Mouse (Mus musculus): ENCODE results near the gene Gm27021. TPM values are rescaled to one million over a fixed set of nuclear protein-coding genes. Genes with fewer than 3 reads are reported as not detected.
A peak's percentile ranks its signal among the peaks of the same experiment; 100 is the strongest.

The Gm27021 gene
- polyA plus RNA-seq, 1 experiment from 2014 or later, result 1.4 TPM

GRCm38 (mm10) chr8:120697979-120698272 is 30.0 kb upstream of the Gm27021 start:
- no peak overlapping the region for H3K9ac ChIP-seq (replicated peaks)
- H3K4me3 ChIP-seq (ENCODE audit: low read depth, low read length), result no peak overlapping the region
- no peak overlapping the region for H3K4me2 ChIP-seq (ENCODE audit: low read depth, low read length)
- DNase-seq (peak; percentile 50), ATAC-seq (no peak)
- H3K36me3 ChIP-seq (replicated peaks; ENCODE audit: insufficient read depth, low read length), result no peaks in the 10 kb centered on the region
- peaks cover 16% of the 10 kb centered on the region for H3K4me1 ChIP-seq (ENCODE audit: insufficient read depth)
- H3K9me3 ChIP-seq (ENCODE audit: low read length), result no peaks in the 10 kb centered on the region
- H3K27me3 ChIP-seq (ENCODE audit: insufficient read depth, low read length), result no peaks in the 10 kb centered on the region
- H3K27ac ChIP-seq (ENCODE audit: low read depth), result no peak overlapping the region
- TF ChIP-seq CTCF (IDR thresholded peaks at IDR 0.05; ENCODE audit: low read depth) (peak; percentile 76), EP300 (IDR thresholded peaks at IDR 0.05; ENCODE audit: low read depth) (no peak)

- H3K4me3 ChIP-seq (ENCODE audit: low read depth, low read length), result no peak overlapping the region
- TF ChIP-seq EP300 (IDR thresholded peaks at IDR 0.05; ENCODE audit: low read depth), result no peak
- TF ChIP-seq CTCF (IDR thresholded peaks at IDR 0.05; ENCODE audit: low read depth), result no peak
- H3K36me3 ChIP-seq (replicated peaks; ENCODE audit: insufficient read depth, low read length), result no peaks in the 10 kb centered on the region
- 0 out of 2 replicates have a peak overlapping the region, but pooled peaks have one; percentile 5 for H3K27ac ChIP-seq (ENCODE audit: low read depth)
- peaks cover 16% of the 10 kb centered on the region for H3K4me1 ChIP-seq (ENCODE audit: insufficient read depth)
- H3K4me2 ChIP-seq (ENCODE audit: low read depth, low read length), result no peak overlapping the region
- no peaks in the 10 kb centered on the region for H3K9me3 ChIP-seq (ENCODE audit: low read length)
- ATAC-seq, result no peak
- peak; percentile 55 for DNase-seq
- no peaks in the 10 kb centered on the region for H3K27me3 ChIP-seq (ENCODE audit: insufficient read depth, low read length)
- 35% methylated on average over 17 of the region's 17 CpGs for WGBS (ENCODE audit: insufficient replicate concordance)
- no peak overlapping the region for H3K9ac ChIP-seq (replicated peaks)
Observed at GRCm38 (mm10) chr8:120697154-120697978, 29.5 kb upstream of the Gm27021 start.

- Histone ChIP-seq H3K27ac (ENCODE audit: low read depth) (0 out of 2 replicates have a peak overlapping the region, but pooled peaks have one; percentile 5), H3K9ac (replicated peaks) (no peak overlapping the region), H3K36me3 (replicated peaks; ENCODE audit: insufficient read depth, low read length) (no peaks in the 10 kb centered on the region), H3K27me3 (ENCODE audit: insufficient read depth, low read length) (no peaks in the 10 kb centered on the region), H3K9me3 (ENCODE audit: low read length) (no peaks in the 10 kb centered on the region), H3K4me3 (ENCODE audit: low read depth, low read length) (no peak overlapping the region), H3K4me2 (ENCODE audit: low read depth, low read length) (no peak overlapping the region), H3K4me1 (ENCODE audit: insufficient read depth) (peaks cover 14% of the 10 kb centered on the region)
- TF ChIP-seq EP300 (IDR thresholded peaks at IDR 0.05; ENCODE audit: low read depth) (no peak), CTCF (IDR thresholded peaks at IDR 0.05; ENCODE audit: low read depth) (no peak)
- 44% methylated on average over 13 of the region's 13 CpGs for WGBS (ENCODE audit: insufficient replicate concordance)
- ATAC-seq, result peak; percentile 24; the same call in 1 of the 2 replicates
- no peak for DNase-seq
Observed at GRCm38 (mm10) chr8:120696401-120697153, 28.7 kb upstream of the Gm27021 start.

- DNase-seq (peak; percentile 75), ATAC-seq (no peak; the same call in 1 of the 2 replicates)
- H3K36me3 ChIP-seq (replicated peaks; ENCODE audit: insufficient read depth, low read length), result no peaks in the 10 kb centered on the region
- no peak overlapping the region for H3K27ac ChIP-seq (ENCODE audit: low read depth)
- no peak for TF ChIP-seq CTCF (IDR thresholded peaks at IDR 0.05; ENCODE audit: low read depth)
- no peak for TF ChIP-seq EP300 (IDR thresholded peaks at IDR 0.05; ENCODE audit: low read depth)
- H3K9ac ChIP-seq (replicated peaks), result no peak overlapping the region
- no peaks in the 10 kb centered on the region for H3K9me3 ChIP-seq (ENCODE audit: low read length)
- H3K4me1 ChIP-seq (ENCODE audit: insufficient read depth), result peaks cover 4% of the 10 kb centered on the region; the same call in 1 of the 2 replicates
- no peak overlapping the region for H3K4me3 ChIP-seq (ENCODE audit: low read depth, low read length)
- H3K4me2 ChIP-seq (ENCODE audit: low read depth, low read length), result no peak overlapping the region
- WGBS (ENCODE audit: insufficient replicate concordance), result 43% methylated on average over 22 of the region's 22 CpGs
- no peaks in the 10 kb centered on the region for H3K27me3 ChIP-seq (ENCODE audit: insufficient read depth, low read length)
Observed at GRCm38 (mm10) chr8:120693861-120694493, 26.1 kb upstream of the Gm27021 start.

GRCm38 (mm10) chr8:120692934-120693333 is 25.1 kb upstream of the Gm27021 start:
- H3K36me3 ChIP-seq (replicated peaks; ENCODE audit: insufficient read depth, low read length), result no peaks in the 10 kb centered on the region
- WGBS (ENCODE audit: insufficient replicate concordance), result 36% methylated on average over 4 of the region's 4 CpGs
- H3K9ac ChIP-seq (replicated peaks), result no peak overlapping the region
- H3K9me3 ChIP-seq (ENCODE audit: low read length), result no peaks in the 10 kb centered on the region
- H3K4me2 ChIP-seq (ENCODE audit: low read depth, low read length), result no peak overlapping the region
- no peak overlapping the region for H3K4me3 ChIP-seq (ENCODE audit: low read depth, low read length)
- TF ChIP-seq EP300 (IDR thresholded peaks at IDR 0.05; ENCODE audit: low read depth) (no peak), CTCF (IDR thresholded peaks at IDR 0.05; ENCODE audit: low read depth) (no peak)
- ATAC-seq (no peak), DNase-seq (no peak)
- peaks cover 4% of the 10 kb centered on the region; the same call in 1 of the 2 replicates for H3K4me1 ChIP-seq (ENCODE audit: insufficient read depth)
- H3K27ac ChIP-seq (ENCODE audit: low read depth), result no peak overlapping the region
- no peaks in the 10 kb centered on the region for H3K27me3 ChIP-seq (ENCODE audit: insufficient read depth, low read length)

GRCm38 (mm10) chr8:120688511-120688910 is 20.6 kb upstream of the Gm27021 start:
- DNase-seq (no peak), ATAC-seq (no peak)
- 74% methylated on average over 7 of the region's 7 CpGs for WGBS (ENCODE audit: insufficient replicate concordance)
- Histone ChIP-seq H3K36me3 (replicated peaks; ENCODE audit: insufficient read depth, low read length) (no peaks in the 10 kb centered on the region), H3K27me3 (ENCODE audit: insufficient read depth, low read length) (no peaks in the 10 kb centered on the region), H3K27ac (ENCODE audit: low read depth) (no peak overlapping the region), H3K4me1 (ENCODE audit: insufficient read depth) (0 out of 2 replicates have a peak, but pooled peaks cover 2% of the 10 kb centered on the region), H3K4me3 (ENCODE audit: low read depth, low read length) (no peak overlapping the region), H3K4me2 (ENCODE audit: low read depth, low read length) (no peak overlapping the region), H3K9me3 (ENCODE audit: low read length) (no peaks in the 10 kb centered on the region), H3K9ac (replicated peaks) (no peak overlapping the region)
- TF ChIP-seq EP300 (IDR thresholded peaks at IDR 0.05; ENCODE audit: low read depth), result no peak
- TF ChIP-seq CTCF (IDR thresholded peaks at IDR 0.05; ENCODE audit: low read depth), result no peak
